Comparison of ENCODE assay signal across 15 mouse cellular contexts in the genomic region with DNA sequence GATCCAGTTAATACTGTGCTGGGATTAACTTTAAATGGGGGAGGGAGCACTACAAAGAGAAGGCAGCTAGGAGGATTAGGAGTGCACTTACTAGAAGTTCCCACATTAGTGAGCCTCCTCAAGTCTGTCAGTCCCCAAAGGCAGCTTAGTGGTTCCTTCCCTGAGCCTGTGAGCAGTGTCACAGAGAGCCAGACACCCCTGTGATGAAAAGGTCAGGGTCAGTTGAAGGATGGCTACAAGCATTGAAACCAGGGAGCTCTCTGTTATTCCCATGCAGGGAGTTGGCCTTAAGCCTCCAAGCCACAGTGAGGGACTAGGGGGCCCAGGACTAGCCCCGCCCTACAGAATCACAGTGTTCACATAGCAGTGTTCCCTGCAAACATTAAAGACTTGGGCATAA.
"Had no signal": no experiment of that assay in that cellular context is flagged by ENCODE, and none has a peak within 500 bp of the region (broad histone marks: within the 10 kb centered on the region; RNA-seq: fewer than 3 reads in every experiment).

No protein-coding gene starts in this region.

- DNase-seq: kidney, postnatal 36 days; liver; liver, embryonic 13.5 days; liver, postnatal 0 days; lung, postnatal 14 days; thymus, postnatal 4 days had no signal

- H3K27ac ChIP-seq: kidney, postnatal 0 days; layer of hippocampus, adult 2 months; limb, embryonic 12.5 days; liver, embryonic 13.5 days; lung, embryonic 15.5 days; macrophage; midbrain, embryonic 15.5 days; neural tube, embryonic 13.5 days; stomach, postnatal 0 days had no signal

- H3K36me3 ChIP-seq: limb, embryonic 12.5 days; liver, embryonic 13.5 days; lung, embryonic 15.5 days; midbrain, embryonic 15.5 days; neural tube, embryonic 13.5 days had no signal

- H3K4me3 ChIP-seq: layer of hippocampus, adult 2 months; limb, embryonic 12.5 days; liver, embryonic 13.5 days; lung, embryonic 15.5 days; megakaryocyte, embryonic 14.5 days; midbrain, embryonic 15.5 days; neural tube, embryonic 13.5 days had no signal

- H3K4me1 ChIP-seq: limb, embryonic 12.5 days; liver, embryonic 13.5 days; lung, embryonic 15.5 days; midbrain, embryonic 15.5 days had no signal

- H3K9ac ChIP-seq: limb, embryonic 12.5 days; liver, embryonic 13.5 days; liver, postnatal 0 days; lung, embryonic 15.5 days; midbrain, embryonic 15.5 days; neural tube, embryonic 13.5 days had no signal

- H3K27me3 ChIP-seq: limb, embryonic 12.5 days; liver, embryonic 13.5 days; lung, embryonic 15.5 days; megakaryocyte, embryonic 14.5 days; midbrain, embryonic 15.5 days; neural tube, embryonic 13.5 days had no signal

- H3K4me2 ChIP-seq: limb, embryonic 12.5 days; liver, embryonic 13.5 days; lung, embryonic 15.5 days; midbrain, embryonic 15.5 days; neural tube, embryonic 13.5 days had no signal

- ATAC-seq: liver, postnatal 0 days; midbrain, embryonic 15.5 days had no signal

- H3K9me3 ChIP-seq: limb, embryonic 12.5 days; liver, embryonic 13.5 days; lung, embryonic 15.5 days; megakaryocyte, embryonic 14.5 days; midbrain, embryonic 15.5 days; neural tube, embryonic 13.5 days had no signal
